Mouse (Mus musculus) neural tube, embryonic 14.5 days (tissue): Measurements from ENCODE around the gene Rnf214. TPM values are rescaled to one million over a fixed set of nuclear protein-coding genes. Genes with fewer than 3 reads are reported as not detected.

Experiments
- ATAC-seq: fragments of 200-750 bp; cut with Nextera tagmentation; 2 replicates; pipeline ENCODE4 v1.8.0; 2017; ENCODE audit warnings: low read depth, mild to moderate bottlenecking, moderate TSS enrichment, moderate library complexity
- H3K27ac ChIP-seq: fragments of 300-500 bp; sonication (generic); 2 replicates; pipeline ENCODE4 v1.5.1; 2014; ENCODE audit warnings: low read depth, mild to moderate bottlenecking, control low read depth, low read length, moderate library complexity, mixed read lengths
- H3K27me3 ChIP-seq: fragments of 300-500 bp; sonication (generic); 2 replicates; pipeline ENCODE4 v1.6.1; 2014; ENCODE audit warnings: low read length; ENCODE audit not compliant: control insufficient read depth, insufficient read depth
- H3K36me3 ChIP-seq: fragments of 300-500 bp; sonication (generic); 2 replicates; pipeline ENCODE4 v1.6.1; 2014; ENCODE audit warnings: low read length, mixed read lengths; ENCODE audit not compliant: control insufficient read depth, insufficient read depth
- H3K4me1 ChIP-seq: fragments of 300-500 bp; sonication (generic); 2 replicates; pipeline ENCODE4 v1.6.1; 2014; ENCODE audit warnings: low read length; ENCODE audit not compliant: control insufficient read depth, insufficient read depth
- H3K4me2 ChIP-seq: fragments of 300-500 bp; sonication (generic); 2 replicates; pipeline ENCODE4 v1.6.1; 2014; ENCODE audit warnings: mild to moderate bottlenecking, low read depth, low read length, control low read depth
- H3K4me3 ChIP-seq: fragments of 300-500 bp; sonication (generic); 2 replicates; pipeline ENCODE4 v1.5.1; 2014; ENCODE audit warnings: low read depth, low read length, control low read depth, mixed read lengths
- H3K9ac ChIP-seq: fragments of 300-500 bp; sonication (generic); replicated peaks from 2 replicates; pipeline ENCODE4 v1.6.1; 2014; ENCODE audit warnings: low read depth, mild to moderate bottlenecking, control low read depth, low read length, mixed read lengths
- H3K9me3 ChIP-seq: fragments of 300-500 bp; sonication (generic); 2 replicates; pipeline ENCODE4 v1.6.1; 2016; ENCODE audit warnings: low read length; ENCODE audit not compliant: control insufficient read depth
- WGBS: fragments of 180-500 bp; shearing (Covaris S2); extraction: QIAGEN DNeasy Blood & Tissue Kit; methylation state at CpG from one replicate; pipeline ENCODE4 v1.1.7; 2014; 5-methylcytosine and 5-hydroxymethylcytosine counted together
- polyA plus RNA-seq: library from polyadenylated mRNA; unstranded; fragments of >200 nt; fragmentation: Nextera tagmentation; extraction: Ambion mirVana; gene quantifications from 2 replicates; pipeline ENCODE4 v1.2.1, GENCODE M21; 2014

Gene Rnf214
- polyA plus RNA-seq, 1 experiment from 2014 or later: 132 TPM

- 92% methylated on average over 8 of the region's 8 CpGs for WGBS
- H3K36me3 ChIP-seq: peaks cover 31% of the 10 kb centered on the region
- ATAC-seq: no peak
These were observed 31.4 kb upstream of the Rnf214 start for GRCm38 (mm10) chr9:45938088-45938487.

GRCm38 (mm10) chr9:45936883-45937282, 30.2 kb upstream of the Rnf214 start:
- H3K9ac ChIP-seq: no peak overlapping the region
- H3K4me2 ChIP-seq: no peak overlapping the region
- H3K4me1 ChIP-seq: no peaks in the 10 kb centered on the region
- H3K27ac ChIP-seq: no peak overlapping the region
- WGBS: 24% methylated on average over 3 of the region's 3 CpGs
- no peak overlapping the region for H3K4me3 ChIP-seq
- peaks cover 22% of the 10 kb centered on the region for H3K36me3 ChIP-seq
- no peaks in the 10 kb centered on the region for H3K9me3 ChIP-seq
- no peaks in the 10 kb centered on the region for H3K27me3 ChIP-seq
- peak; percentile 68; the same call in 1 of the 2 replicates for ATAC-seq

More at GRCm38 (mm10) chr9:45938088-45938487, 31.4 kb upstream of the Rnf214 start:
- Histone ChIP-seq H3K27me3 (no peaks in the 10 kb centered on the region), H3K4me1 (no peaks in the 10 kb centered on the region), H3K9me3 (no peaks in the 10 kb centered on the region), H3K27ac (no peak overlapping the region), H3K4me3 (no peak overlapping the region), H3K4me2 (no peak overlapping the region), H3K9ac (no peak overlapping the region)

GRCm38 (mm10) chr9:45935628-45936210, 29.0 kb upstream of the Rnf214 start, which contains the start of gene Tagln:
TSS of gene Tagln (minus strand) at chr9:45936058.
- Histone ChIP-seq H3K4me1 (no peaks in the 10 kb centered on the region), H3K9ac (no peak within 1 kb of the TSS), H3K36me3 (peaks cover 14% of the 10 kb centered on the region), H3K4me3 (no peak within 1 kb of the TSS), H3K27me3 (no peaks in the 10 kb centered on the region), H3K27ac (no peak within 1 kb of the TSS), H3K4me2 (peak within 1 kb of the TSS; percentile 19; the same call in 1 of the 2 replicates), H3K9me3 (no peaks in the 10 kb centered on the region)
- ATAC-seq: 0 out of 2 replicates have a peak, but pooled peaks have one; percentile 56
- 9% methylated on average over 21 of the region's 21 CpGs for WGBS

- H3K9me3 ChIP-seq: no peaks in the 10 kb centered on the region
- H3K27ac ChIP-seq: no peak overlapping the region
- 80% methylated on average over 11 of the region's 11 CpGs for WGBS
- no peak for ATAC-seq
- H3K27me3 ChIP-seq: no peaks in the 10 kb centered on the region
- peaks cover 13% of the 10 kb centered on the region for H3K36me3 ChIP-seq
- H3K4me1 ChIP-seq: no peaks in the 10 kb centered on the region
- no peak overlapping the region for H3K9ac ChIP-seq
- H3K4me2 ChIP-seq: no peak overlapping the region
- no peak overlapping the region for H3K4me3 ChIP-seq
These were observed 26.1 kb upstream of the Rnf214 start for GRCm38 (mm10) chr9:45932571-45933415.

- H3K36me3 ChIP-seq: peaks cover 21% of the 10 kb centered on the region
- 64% methylated on average over 1 of the region's 1 CpGs for WGBS
- no peak for ATAC-seq
- H3K27me3 ChIP-seq: no peaks in the 10 kb centered on the region
- H3K4me2 ChIP-seq: no peak overlapping the region
- H3K27ac ChIP-seq: no peak overlapping the region
- no peaks in the 10 kb centered on the region for H3K4me1 ChIP-seq
- H3K4me3 ChIP-seq: no peak overlapping the region
- H3K9ac ChIP-seq: no peak overlapping the region
- H3K9me3 ChIP-seq: no peaks in the 10 kb centered on the region
These were observed 25.2 kb upstream of the Rnf214 start for GRCm38 (mm10) chr9:45931958-45932357.

- H3K4me3 ChIP-seq: no peak overlapping the region
- no peaks in the 10 kb centered on the region for H3K27me3 ChIP-seq
- no peaks in the 10 kb centered on the region for H3K4me1 ChIP-seq
- no peak overlapping the region for H3K4me2 ChIP-seq
- H3K27ac ChIP-seq: no peak overlapping the region
- ATAC-seq: no peak
- 96% methylated on average over 5 of the region's 5 CpGs for WGBS
- peaks cover 33% of the 10 kb centered on the region for H3K36me3 ChIP-seq
- no peak overlapping the region for H3K9ac ChIP-seq
- no peaks in the 10 kb centered on the region for H3K9me3 ChIP-seq
These were observed 22.6 kb upstream of the Rnf214 start for GRCm38 (mm10) chr9:45929285-45929684.

GRCm38 (mm10) chr9:45919895-45920294, 13.2 kb upstream of the Rnf214 start:
- Histone ChIP-seq H3K4me2 (no peak overlapping the region), H3K9me3 (no peaks in the 10 kb centered on the region), H3K36me3 (peaks cover 59% of the 10 kb centered on the region), H3K27ac (no peak overlapping the region), H3K9ac (no peak overlapping the region), H3K4me1 (0 out of 2 replicates have a peak, but pooled peaks cover 4% of the 10 kb centered on the region), H3K4me3 (no peak overlapping the region), H3K27me3 (no peaks in the 10 kb centered on the region)
- 42% methylated on average over 1 of the region's 1 CpGs for whole genome bisulfite sequencing
- no peak for ATAC-seq

GRCm38 (mm10) chr9:45917041-45917934, 10.6 kb upstream of the Rnf214 start:
- H3K36me3 ChIP-seq: peaks cover 72% of the 10 kb centered on the region
- no peak overlapping the region for H3K9ac ChIP-seq
- 68% methylated on average over 5 of the region's 5 CpGs for WGBS
- peak; percentile 90 for ATAC-seq
- peak overlapping the region; percentile 55; the same call in 1 of the 2 replicates for H3K27ac ChIP-seq
- no peaks in the 10 kb centered on the region for H3K27me3 ChIP-seq
- no peak overlapping the region for H3K4me3 ChIP-seq
- H3K9me3 ChIP-seq: no peaks in the 10 kb centered on the region
- H3K4me2 ChIP-seq: no peak overlapping the region
- H3K4me1 ChIP-seq: 0 out of 2 replicates have a peak, but pooled peaks cover 4% of the 10 kb centered on the region
